Mouse (Mus musculus): ENCODE results near the gene Gm49378.

GRCm38 (mm10) chr14:55579511-55580496 lies 57.9 kb downstream of the Gm49378 start:
- TF ChIP-seq CTCF (IDR thresholded peaks at IDR 0.05; ENCODE audit: control insufficient read depth, insufficient read depth, insufficient read length) (no peak), MAX (IDR thresholded peaks at IDR 0.05) (no peak), USF1 (IDR thresholded peaks at IDR 0.05; ENCODE audit: low read depth) (no peak), CEBPB (IDR thresholded peaks at IDR 0.05; ENCODE audit: low read depth) (no peak), MYOG (IDR thresholded peaks at IDR 0.05; ENCODE audit: control insufficient read depth, extremely low read depth, insufficient read length) (no peak), MYOD1 (IDR thresholded peaks at IDR 0.05; ENCODE audit: control insufficient read depth, insufficient read length, low read depth) (no peak)

Measured in C2C12 (cell line).